Mouse (Mus musculus) heart, embryonic 16.5 days (tissue): ENCODE measurements around the gene Eef1akmt2. TPM values are rescaled to one million over a fixed set of nuclear protein-coding genes. Genes with fewer than 3 reads are reported as not detected.

Source experiments
- ATAC-seq: fragments of 200-750 bp; cut with Nextera tagmentation; replicated peaks from 2 replicates; pipeline ENCODE4 v1.8.0; 2017; ENCODE audit warnings: moderate number of reproducible peaks; ENCODE audit not compliant: insufficient read depth, low FRiP score; ENCODE audit errors: extremely low read depth
- H3K27ac ChIP-seq: fragments of 300-500 bp; sonication (generic); 2 replicates; pipeline ENCODE4 v1.5.1; 2014; ENCODE audit warnings: mild to moderate bottlenecking, low read length, control low read depth, moderate library complexity
- H3K27me3 ChIP-seq: fragments of 300-500 bp; sonication (generic); 2 replicates; pipeline ENCODE4 v1.6.1; 2014; ENCODE audit warnings: low read length, mixed read lengths; ENCODE audit not compliant: control insufficient read depth, insufficient read depth
- H3K36me3 ChIP-seq: fragments of 300-500 bp; sonication (generic); 2 replicates; pipeline ENCODE4 v1.6.1; 2014; ENCODE audit not compliant: control insufficient read depth, insufficient read depth
- H3K4me1 ChIP-seq: fragments of 300-500 bp; sonication (generic); 2 replicates; pipeline ENCODE4 v1.6.1; 2014; ENCODE audit warnings: low read length, mixed read lengths; ENCODE audit not compliant: control insufficient read depth, insufficient read depth
- H3K4me2 ChIP-seq: fragments of 300-500 bp; sonication (generic); 2 replicates; pipeline ENCODE4 v1.6.1; 2014; ENCODE audit warnings: low read depth, mild to moderate bottlenecking, control low read depth, low read length
- H3K4me3 ChIP-seq: fragments of 300-500 bp; sonication (generic); 2 replicates; pipeline ENCODE4 v1.5.1; 2014; ENCODE audit warnings: mild to moderate bottlenecking, control low read depth, low read length
- H3K9ac ChIP-seq: fragments of 300-500 bp; sonication (generic); 2 replicates; pipeline ENCODE4 v1.6.1; 2014; ENCODE audit warnings: low read length, control low read depth
- H3K9me3 ChIP-seq: fragments of 300-500 bp; sonication (generic); replicated peaks from 2 replicates; pipeline ENCODE4 v1.6.1; 2016; ENCODE audit warnings: low read length; ENCODE audit not compliant: control insufficient read depth
- WGBS: fragments of 180-500 bp; shearing (Covaris S2); extraction: QIAGEN DNeasy Blood & Tissue Kit; methylation state at CpG from one replicate; pipeline ENCODE4 v1.1.7; 2014; 5-methylcytosine and 5-hydroxymethylcytosine counted together
- polyA plus RNA-seq: library from polyadenylated mRNA; unstranded; fragments of >200 nt; fragmentation: Nextera tagmentation; extraction: Ambion mirVana; gene quantifications from 2 replicates; pipeline ENCODE4 v1.2.1, GENCODE M21; 2015

Gene Eef1akmt2
- polyA plus RNA-seq, 1 experiment from 2014 or later = 43.0 TPM

DNA sequence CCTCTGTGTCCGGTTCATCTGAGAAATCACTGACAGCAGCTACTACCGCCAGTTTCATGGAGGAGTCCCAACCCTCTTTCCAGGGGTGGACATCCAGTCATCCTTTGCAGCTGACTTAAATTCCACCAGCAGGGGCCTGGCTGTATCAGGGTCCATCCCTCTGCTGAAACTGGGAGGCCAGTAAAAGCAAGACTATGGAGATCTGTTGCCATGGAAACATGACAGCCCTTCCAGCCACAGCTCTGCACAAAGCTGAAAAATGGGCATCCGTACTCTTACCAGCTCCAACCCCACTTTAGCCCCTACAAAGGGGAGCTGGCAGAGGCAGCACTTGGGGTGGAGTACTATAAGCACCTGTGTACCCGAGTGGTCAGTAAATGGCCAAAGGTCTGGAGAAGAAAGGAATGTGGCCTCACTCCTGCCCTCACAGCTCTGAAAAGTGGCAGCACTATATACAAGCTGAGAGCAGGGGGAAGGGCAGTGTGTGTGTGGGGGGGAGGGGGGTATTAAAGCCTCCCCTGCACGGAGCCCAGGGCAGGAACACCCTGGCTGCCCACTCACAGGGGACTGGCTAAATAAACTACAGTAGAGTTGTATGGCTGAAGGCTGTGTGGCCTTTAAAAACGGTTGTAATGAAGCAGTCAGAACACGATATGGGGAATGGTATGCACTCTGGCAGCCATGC lies 71.2 kb downstream of the Eef1akmt2 start:
- no peak overlapping the region; the same call in 1 of the 2 replicates for H3K4me2 ChIP-seq
- peak overlapping the region; percentile 61 for H3K27ac ChIP-seq
- 36% methylated on average over 7 of the region's 7 CpGs for WGBS
- no peak overlapping the region for H3K9ac ChIP-seq
- H3K9me3 ChIP-seq = no peaks in the 10 kb centered on the region
- ATAC-seq = 0 out of 2 replicates have a peak, but pooled peaks have one; percentile 3
- peaks cover 53% of the 10 kb centered on the region for H3K4me1 ChIP-seq
- no peaks in the 10 kb centered on the region for H3K27me3 ChIP-seq
- no peak overlapping the region for H3K4me3 ChIP-seq
- H3K36me3 ChIP-seq = no peaks in the 10 kb centered on the region; the same call in 1 of the 2 replicates

DNA sequence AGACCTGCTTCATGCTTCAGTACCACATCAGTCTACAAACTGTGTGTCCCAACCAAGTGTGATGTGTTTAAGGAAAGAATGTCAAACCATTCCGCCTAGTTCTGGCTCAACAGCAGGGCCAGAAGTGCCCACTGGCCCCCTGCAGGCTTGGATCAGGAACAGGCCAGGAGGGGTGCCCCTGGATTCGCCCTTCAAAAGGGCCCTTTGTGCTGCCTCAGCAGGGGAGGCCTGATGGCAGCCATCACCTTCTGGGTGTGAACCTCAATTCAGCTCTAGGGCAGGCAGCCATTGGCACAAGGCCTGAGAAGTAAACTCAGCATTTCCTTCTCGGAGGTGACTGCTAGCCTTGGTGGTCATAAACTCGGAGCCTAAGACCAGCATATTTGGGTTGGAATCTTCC lies 71.9 kb downstream of the Eef1akmt2 start:
- H3K27me3 ChIP-seq = no peaks in the 10 kb centered on the region
- no peak overlapping the region for H3K4me2 ChIP-seq
- H3K4me3 ChIP-seq = no peak overlapping the region
- peak overlapping the region; percentile 61 for H3K27ac ChIP-seq
- no peak for ATAC-seq
- peaks cover 49% of the 10 kb centered on the region for H3K4me1 ChIP-seq
- H3K9me3 ChIP-seq = no peaks in the 10 kb centered on the region
- WGBS = 60% methylated on average over 4 of the region's 4 CpGs
- no peaks in the 10 kb centered on the region; the same call in 1 of the 2 replicates for H3K36me3 ChIP-seq
- H3K9ac ChIP-seq = 0 out of 2 replicates have a peak overlapping the region, but pooled peaks have one; percentile 20

DNA sequence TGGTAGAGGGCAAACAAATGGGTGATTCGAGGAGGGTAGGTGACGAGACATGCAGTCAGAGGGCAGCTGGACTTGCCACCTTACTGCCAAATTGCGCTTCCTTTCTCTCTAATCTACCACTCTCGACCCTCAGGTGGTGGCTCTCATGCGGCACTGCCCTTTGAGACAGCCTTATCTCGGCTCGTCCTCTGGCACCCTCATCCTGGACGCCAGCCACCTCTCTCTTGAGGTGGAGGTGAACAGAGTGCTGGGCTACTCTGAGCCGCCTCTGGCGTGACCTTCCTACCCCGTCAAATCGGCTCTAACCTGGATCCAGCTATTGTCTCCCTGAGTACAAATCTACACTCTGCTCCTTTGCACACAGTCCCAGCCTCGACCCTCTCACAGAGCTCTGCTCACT lies 73.8 kb downstream of the Eef1akmt2 start:
- no peak overlapping the region for H3K4me3 ChIP-seq
- 48% methylated on average over 13 of the region's 13 CpGs for WGBS
- 0 out of 2 replicates have a peak overlapping the region, but pooled peaks have one; percentile 9 for H3K27ac ChIP-seq
- H3K27me3 ChIP-seq = no peaks in the 10 kb centered on the region
- H3K9me3 ChIP-seq = no peaks in the 10 kb centered on the region
- peaks cover 56% of the 10 kb centered on the region for H3K4me1 ChIP-seq
- H3K9ac ChIP-seq = peak overlapping the region; percentile 26; the same call in 1 of the 2 replicates
- no peak overlapping the region for H3K4me2 ChIP-seq
- H3K36me3 ChIP-seq = no peaks in the 10 kb centered on the region; the same call in 1 of the 2 replicates
- ATAC-seq = no peak

DNA sequence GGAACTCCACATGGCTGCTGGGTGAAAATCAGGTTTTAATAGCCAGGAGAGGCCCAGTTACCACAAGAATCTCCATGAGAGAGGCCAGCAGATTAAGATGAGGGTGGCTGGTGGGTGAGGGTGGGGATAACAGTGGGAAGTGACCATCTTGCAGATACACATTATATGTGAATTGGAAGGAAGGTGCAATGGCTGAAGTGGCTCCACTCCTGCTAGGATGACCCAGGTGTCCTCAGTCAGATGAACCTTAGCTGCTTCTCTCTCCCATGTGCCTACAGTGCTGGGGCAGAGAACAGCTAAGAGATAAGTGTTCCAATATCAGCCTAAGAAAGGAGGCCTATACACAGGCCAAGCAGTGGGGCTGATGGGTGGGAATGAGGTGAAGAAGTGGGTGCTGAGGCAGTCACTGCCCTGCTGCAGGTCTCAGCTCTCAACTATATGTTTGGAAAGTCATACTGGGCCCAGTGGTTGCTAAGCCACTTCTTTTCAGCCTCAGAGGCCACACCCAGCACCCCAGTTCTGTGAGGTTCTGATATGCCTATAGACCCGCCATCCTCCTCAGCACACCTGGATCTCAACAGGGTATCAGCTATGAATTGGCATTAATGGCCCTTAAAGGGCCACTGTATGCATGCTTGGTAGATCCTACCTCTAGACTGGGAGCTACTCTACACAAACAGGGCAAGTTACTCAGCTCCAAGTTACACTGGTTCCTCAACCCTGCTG lies 74.6 kb downstream of the Eef1akmt2 start:
- no peak for ATAC-seq
- Histone ChIP-seq H3K9ac (no peak overlapping the region), H3K4me1 (peaks cover 57% of the 10 kb centered on the region), H3K9me3 (no peaks in the 10 kb centered on the region), H3K36me3 (no peaks in the 10 kb centered on the region; the same call in 1 of the 2 replicates), H3K4me2 (no peak overlapping the region), H3K27me3 (no peaks in the 10 kb centered on the region), H3K27ac (no peak overlapping the region), H3K4me3 (no peak overlapping the region)
- 100% methylated on average over 1 of the region's 1 CpGs for WGBS

Other genes starting within 250 kb of the Eef1akmt2 start
- gene Lhpp, start 242.0 kb downstream of the Eef1akmt2 start, polyA plus RNA-seq = 23.7 and 25.1 TPM in 2 replicates
- gene Fam53b, start 38.8 kb downstream of the Eef1akmt2 start, polyA plus RNA-seq = 16.4 and 21.8 TPM in 2 replicates
- 26.0 and 30.0 TPM in 2 replicates for gene Abraxas2, start 6.6 kb upstream of the Eef1akmt2 start, polyA plus RNA-seq
- gene Zranb1, start 78.5 kb upstream of the Eef1akmt2 start, polyA plus RNA-seq = 7.0 and 9.2 TPM in 2 replicates